Mouse (Mus musculus) left cerebral cortex, adult 2 months (tissue): ENCODE measurements at regions not wholly inside any gene's neighbourhood (a gene's known extent, or its start where the extent isn't known, plus 50 kb on each side); places are given as distances from the start of the nearest gene placed in this dataset.

Experiments used
- DNase-seq, 2 experiments: peaks; one replicate each; pipeline ENCODE4 v3.0.0; 2021 to 2022; ENCODE audit warnings: low spot score in 2 of 2, mixed read lengths in 1 of 2; ENCODE audit errors: extremely low spot score in 1 of 2
- H3K27ac ChIP-seq: fragments of 200-600 bp; 2 replicates; pipeline ENCODE4 v1.8.1; 2022
- H3K4me3 ChIP-seq: fragments of 200-600 bp; 2 replicates; pipeline ENCODE4 v1.8.1; 2022
- CTCF ChIP-seq: fragments of 200-600 bp; IDR thresholded peaks from 2 replicates; pipeline ENCODE4 v1.8.1; 2022; ENCODE audit warnings: antibody characterized with exemption, mild to moderate bottlenecking, moderate library complexity
- intact Hi-C: fragments of 180-260 bp; cut with DNase I; formaldehyde crosslinking; loops from one replicate; pipeline ENCODE4 v1.15.1; 2025

DNA sequence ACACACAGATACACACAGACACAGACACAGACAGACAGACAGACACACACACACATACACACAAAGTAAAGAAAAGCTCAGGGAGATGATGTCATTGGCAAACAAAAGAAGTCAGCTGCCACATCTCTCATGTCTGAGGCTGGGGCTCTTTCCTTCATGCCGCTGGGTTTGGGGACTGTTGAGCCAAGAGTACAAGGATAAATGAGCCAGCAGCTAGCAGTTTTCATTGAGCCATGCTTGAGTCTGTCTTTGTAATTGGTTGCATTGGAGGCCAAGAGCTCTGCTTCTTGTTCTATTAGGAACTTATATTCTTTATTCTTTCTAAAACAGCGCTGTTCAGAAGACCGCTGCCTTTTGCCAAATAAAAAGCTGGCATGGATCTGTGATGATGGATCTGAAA, 144.8 kb downstream of the Hhipl2 start:
- Histone ChIP-seq H3K27ac (no peak overlapping the region), H3K4me3 (no peak overlapping the region)
- no peak for TF ChIP-seq CTCF
- intact Hi-C loops: no loop called here
- no peak for DNase-seq

DNA sequence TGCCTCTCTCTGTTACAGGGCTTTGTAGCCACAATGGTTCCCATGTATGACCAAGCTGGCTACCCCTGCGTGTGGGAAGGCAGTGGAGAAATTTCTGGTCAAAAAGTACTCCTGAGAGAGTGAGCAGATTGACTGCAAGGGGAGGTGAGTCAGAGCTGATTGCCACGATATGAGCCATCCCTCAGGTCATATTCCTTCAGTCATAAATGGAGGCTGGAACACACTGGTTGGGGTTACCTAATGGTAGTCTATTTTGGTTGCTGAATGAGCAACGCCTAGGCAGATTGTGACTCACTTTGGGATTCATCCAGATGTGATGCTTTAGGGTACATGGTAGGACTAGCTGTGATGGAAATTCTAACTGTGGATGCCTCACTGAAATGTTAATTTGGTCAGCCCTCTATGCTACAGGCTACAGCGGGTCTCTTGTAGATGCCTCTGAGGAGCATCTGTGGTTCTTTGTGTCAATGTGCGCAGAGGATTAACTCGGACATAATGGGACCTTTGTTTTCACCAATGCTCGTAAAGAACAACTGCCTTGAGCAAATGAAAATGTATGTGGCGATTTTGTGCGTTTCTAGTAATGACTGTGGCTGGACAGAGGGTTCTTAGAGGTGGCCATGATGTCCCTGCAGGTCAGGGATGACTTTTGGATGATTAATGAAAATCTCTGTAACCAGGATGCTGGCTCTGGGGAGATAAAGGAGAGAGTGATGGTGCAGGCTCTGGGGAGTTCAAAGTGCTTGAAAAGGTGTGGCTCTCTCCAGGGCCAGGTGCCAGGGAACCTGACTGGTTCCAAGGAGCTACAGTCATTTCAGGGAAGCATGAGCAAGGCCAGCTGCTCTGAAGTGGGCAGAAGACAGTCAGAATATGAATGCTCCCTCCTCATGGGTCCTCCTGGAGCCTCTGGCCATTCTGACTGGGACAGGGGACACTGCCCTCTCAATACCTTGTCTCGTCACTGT, 155.9 kb downstream of the Hhipl2 start:
- TF ChIP-seq CTCF: no peak
- H3K4me3 ChIP-seq: no peak overlapping the region
- DNase-seq: no peak
- intact Hi-C loops: no loop called here
- no peak overlapping the region for H3K27ac ChIP-seq

- intact Hi-C loops: no loop called here
Measured at GRCm38 (mm10) chr1:183584861-183585260, 166.8 kb downstream of the Hhipl2 start.

DNA sequence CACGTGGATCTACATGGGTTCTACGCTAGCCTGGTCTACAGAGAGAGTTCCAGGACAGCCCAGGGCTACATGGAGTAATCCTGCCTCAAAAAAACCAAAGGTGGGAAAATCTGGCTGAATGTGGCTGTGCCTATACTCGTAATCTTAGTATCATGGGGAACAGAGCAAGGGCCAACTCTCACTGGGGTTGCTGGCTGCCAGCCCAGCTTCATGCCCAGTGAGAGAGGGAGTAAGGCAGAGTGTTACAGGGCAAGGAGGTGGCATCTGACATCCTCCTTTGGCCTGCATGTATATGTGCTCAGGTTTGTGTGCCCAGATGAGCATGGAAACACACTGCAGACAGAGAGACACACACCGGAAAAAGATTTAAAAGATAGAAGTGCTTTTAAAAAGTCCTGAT, 168.4 kb downstream of the Hhipl2 start:
- TF ChIP-seq CTCF: no peak
- intact Hi-C loops: no loop called here
- H3K27ac ChIP-seq: no peak overlapping the region
- H3K4me3 ChIP-seq: no peak overlapping the region
- no peak for DNase-seq

More at GRCm38 (mm10) chr1:183584861-183585260, 166.8 kb downstream of the Hhipl2 start:
- TF ChIP-seq CTCF: no peak
- Histone ChIP-seq H3K27ac (no peak overlapping the region), H3K4me3 (no peak overlapping the region)
- DNase-seq: no peak

GRCm38 (mm10) chr1:183595306-183595705, 177.3 kb downstream of the Hhipl2 start:
- no peak overlapping the region for H3K27ac ChIP-seq
- intact Hi-C loops: no loop called here
- H3K4me3 ChIP-seq: no peak overlapping the region
- no peak for TF ChIP-seq CTCF
- DNase-seq: no peak

DNA sequence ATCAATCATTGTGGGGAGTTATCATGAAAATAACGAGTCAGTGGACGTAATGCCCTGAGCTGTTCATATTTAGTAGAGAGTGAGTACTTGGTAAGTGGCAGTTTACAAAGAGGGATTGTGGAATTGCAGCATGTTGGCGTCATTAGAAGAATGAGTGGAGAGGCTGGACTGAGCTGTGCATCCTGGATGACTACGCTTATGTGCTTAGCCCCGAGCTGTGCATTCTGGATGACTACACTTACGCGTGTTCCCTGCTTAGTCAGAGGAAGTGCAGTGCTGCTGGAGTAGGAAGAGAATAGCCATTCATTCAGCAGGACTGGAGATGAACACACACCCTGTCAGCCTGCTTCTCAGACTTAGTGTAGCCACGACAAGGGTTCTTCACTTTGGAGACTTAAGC, 182.5 kb downstream of the Hhipl2 start:
- intact Hi-C loops: no loop called here
- no peak for DNase-seq
- no peak overlapping the region for H3K27ac ChIP-seq
- H3K4me3 ChIP-seq: no peak overlapping the region
- TF ChIP-seq CTCF: no peak

- TF ChIP-seq CTCF: no peak
- H3K4me3 ChIP-seq: no peak overlapping the region
Measured at GRCm38 (mm10) chr1:183611966-183612694, 194.1 kb downstream of the Hhipl2 start.

GRCm38 (mm10) chr1:183619451-183620059, 201.5 kb downstream of the Hhipl2 start:
- Histone ChIP-seq H3K27ac (no peak overlapping the region), H3K4me3 (no peak overlapping the region)
- DNase-seq: no peak
- intact Hi-C loops: no loop called here
- TF ChIP-seq CTCF: no peak

More at GRCm38 (mm10) chr1:183611966-183612694, 194.1 kb downstream of the Hhipl2 start:
- intact Hi-C loops: no loop called here
- no peak overlapping the region for H3K27ac ChIP-seq
- no peak for DNase-seq

DNA sequence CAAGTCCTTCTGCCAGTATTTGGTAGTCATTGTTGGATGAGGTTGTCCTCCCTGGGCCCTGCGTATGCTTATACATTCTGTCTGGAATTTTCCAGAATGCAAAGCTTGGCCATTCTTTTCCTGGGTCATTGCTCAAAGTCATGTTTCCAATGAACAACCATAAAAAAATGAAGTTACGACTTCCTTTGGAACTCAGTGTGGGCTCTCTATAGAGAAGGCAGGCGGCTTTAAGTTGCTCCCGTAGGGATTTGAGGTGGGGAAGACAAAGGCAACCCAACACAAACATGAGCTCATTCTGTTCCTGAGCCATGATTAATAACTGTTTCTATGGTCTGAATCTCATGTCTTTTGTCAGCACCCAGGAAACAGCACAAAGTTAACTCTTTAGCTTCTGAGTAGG, 204.3 kb downstream of the Hhipl2 start:
- intact Hi-C loops: no loop called here
- no peak for TF ChIP-seq CTCF
- Histone ChIP-seq H3K4me3 (no peak overlapping the region), H3K27ac (no peak overlapping the region)
- DNase-seq: no peak

- DNase-seq: no peak
- Histone ChIP-seq H3K27ac (no peak overlapping the region), H3K4me3 (no peak overlapping the region)
- intact Hi-C loops: no loop called here
- no peak for TF ChIP-seq CTCF
Measured at GRCm38 (mm10) chr1:183624266-183624665, 206.3 kb downstream of the Hhipl2 start.

GRCm38 (mm10) chr1:183633810-183634209, 215.8 kb downstream of the Hhipl2 start:
- intact Hi-C loops: no loop called here
- H3K27ac ChIP-seq: no peak overlapping the region
- no peak for TF ChIP-seq CTCF
- no peak for DNase-seq
- H3K4me3 ChIP-seq: no peak overlapping the region

DNA sequence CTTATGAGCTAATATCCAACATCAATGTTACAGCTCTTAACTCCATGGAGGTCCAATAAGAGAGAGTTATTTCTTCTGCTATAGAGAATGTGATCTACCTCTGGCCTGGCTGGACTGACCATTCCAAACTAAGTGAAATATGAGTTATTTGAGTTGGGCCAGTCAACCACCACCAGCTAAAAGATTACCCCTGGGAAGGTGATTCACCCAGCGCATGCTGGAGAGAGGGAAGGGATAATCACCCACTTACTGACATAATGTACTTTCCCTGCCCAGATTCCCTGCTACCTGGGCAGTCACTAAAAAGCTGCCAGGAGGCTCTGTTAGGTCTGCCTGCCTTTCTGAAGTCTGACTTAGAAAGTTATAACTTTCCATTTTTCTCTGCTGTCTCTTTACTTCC, 216.8 kb downstream of the Hhipl2 start:
- TF ChIP-seq CTCF: no peak
- intact Hi-C loops: no loop called here

More for the DNA sequence above, 216.8 kb downstream of the Hhipl2 start:
- Histone ChIP-seq H3K27ac (no peak overlapping the region), H3K4me3 (no peak overlapping the region)
- DNase-seq: no peak
